8 mouse cellular contexts compared by ENCODE assay signal in the genomic region with DNA sequence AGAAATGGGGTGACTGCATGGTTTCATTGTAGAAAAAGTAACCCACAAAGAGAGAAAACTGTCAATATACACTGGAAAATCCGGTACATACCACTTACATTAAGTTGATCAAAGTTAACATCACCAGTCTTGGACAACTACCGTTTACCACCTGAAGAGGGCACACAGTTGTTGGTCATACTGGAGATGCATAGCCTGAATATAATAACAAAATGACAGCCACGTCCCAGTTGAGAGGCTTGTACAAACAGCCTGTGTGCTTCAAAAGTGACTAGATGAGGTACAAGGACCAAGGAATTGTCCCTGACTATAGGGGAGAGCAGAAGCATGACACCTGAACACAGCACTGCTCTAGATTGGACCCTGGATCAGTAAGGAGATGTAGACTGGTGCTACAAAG. TPM values are rescaled to one million over a fixed set of nuclear protein-coding genes. Genes with fewer than 3 reads are reported as not detected.
DNase-seq lines count a peak whose midpoint lies in the region; ATAC-seq and TF ChIP-seq lines count a peak whose summit lies in the region.

No protein-coding gene starts in this region.

- WGBS in hindbrain, embryonic 16.5 days = 67% methylated on average over 3 of the region's 3 CpGs
- WGBS in hindbrain, embryonic 13.5 days = 67% methylated on average over 3 of the region's 3 CpGs
- 74% methylated on average over 3 of the region's 3 CpGs for WGBS in forebrain, embryonic 11.5 days
- whole genome bisulfite sequencing in hindbrain, embryonic 10.5 days = 69% methylated on average over 3 of the region's 3 CpGs

- H3K4me3 ChIP-seq in hindbrain, embryonic 16.5 days (ENCODE audit: low read length) = no peak overlapping the region
- H3K4me3 ChIP-seq in hindbrain, embryonic 13.5 days = no peak overlapping the region
- H3K4me3 ChIP-seq in G1E (ENCODE audit: low read depth, low read length) = no peak overlapping the region
- H3K4me3 ChIP-seq in forebrain, embryonic 11.5 days (ENCODE audit: low read depth, low read length) = no peak overlapping the region
- H3K4me3 ChIP-seq in hindbrain, embryonic 10.5 days = no peak overlapping the region

- no peaks in the 10 kb centered on the region for H3K27me3 ChIP-seq in hindbrain, embryonic 16.5 days (replicated peaks; ENCODE audit: control insufficient read depth, insufficient read depth, low read length)
- no peaks in the 10 kb centered on the region for H3K27me3 ChIP-seq in hindbrain, embryonic 13.5 days
- H3K27me3 ChIP-seq in G1E (ENCODE audit: insufficient read depth, low read length) = no peaks in the 10 kb centered on the region
- no peaks in the 10 kb centered on the region for H3K27me3 ChIP-seq in forebrain, embryonic 11.5 days (ENCODE audit: control insufficient read depth, insufficient read depth, low read length)
- H3K27me3 ChIP-seq in hindbrain, embryonic 10.5 days (ENCODE audit: insufficient read depth, poor library complexity, severe bottlenecking) = no peaks in the 10 kb centered on the region

- H3K9ac ChIP-seq in hindbrain, embryonic 16.5 days (ENCODE audit: low read depth, low read length) = no peak overlapping the region
- no peak overlapping the region for H3K9ac ChIP-seq in hindbrain, embryonic 13.5 days
- H3K9ac ChIP-seq in forebrain, embryonic 11.5 days (ENCODE audit: low read length) = no peak overlapping the region

- peak; percentile 22; the same call in 1 of the 2 replicates for TF ChIP-seq CTCF in G1E (IDR thresholded peaks at IDR 0.05; ENCODE audit: low read depth, low read length)

- H3K4me1 ChIP-seq in hindbrain, embryonic 16.5 days (ENCODE audit: control insufficient read depth, insufficient read depth, low read depth, low read length) = no peaks in the 10 kb centered on the region
- H3K4me1 ChIP-seq in hindbrain, embryonic 13.5 days (replicated peaks) = no peaks in the 10 kb centered on the region
- H3K4me1 ChIP-seq in G1E (ENCODE audit: insufficient read depth, low read depth, low read length) = peaks cover 49% of the 10 kb centered on the region
- H3K4me1 ChIP-seq in forebrain, embryonic 11.5 days (replicated peaks; ENCODE audit: control insufficient read depth, insufficient read depth, low read length) = no peaks in the 10 kb centered on the region
- H3K4me1 ChIP-seq in hindbrain, embryonic 10.5 days (replicated peaks) = peaks cover 6% of the 10 kb centered on the region

- no peak overlapping the region for H3K4me2 ChIP-seq in hindbrain, embryonic 16.5 days (ENCODE audit: low read length)
- H3K4me2 ChIP-seq in hindbrain, embryonic 13.5 days = no peak overlapping the region
- no peak overlapping the region for H3K4me2 ChIP-seq in forebrain, embryonic 11.5 days (ENCODE audit: low read depth, low read length, severe bottlenecking)

- peak; percentile 37; the same call in 1 of the 2 replicates for ATAC-seq in hindbrain, embryonic 16.5 days
- ATAC-seq in hindbrain, embryonic 13.5 days (ENCODE audit: low FRiP score) = no peak
- no peak; the same call in 1 of the 2 replicates for ATAC-seq in G1E (ENCODE audit: extremely low read depth, insufficient number of reproducible peaks, low FRiP score, poor library complexity, severe bottlenecking)
- ATAC-seq in forebrain, embryonic 11.5 days (replicated peaks; ENCODE audit: low FRiP score) = no peak

- 0 out of 2 replicates have a peak, but pooled peaks cover 4% of the 10 kb centered on the region for H3K36me3 ChIP-seq in hindbrain, embryonic 16.5 days (ENCODE audit: control insufficient read depth, insufficient read depth, low read length)
- H3K36me3 ChIP-seq in hindbrain, embryonic 13.5 days = no peaks in the 10 kb centered on the region
- peaks cover 41% of the 10 kb centered on the region for H3K36me3 ChIP-seq in G1E (replicated peaks)
- H3K36me3 ChIP-seq in forebrain, embryonic 11.5 days (ENCODE audit: control insufficient read depth, insufficient read depth, low read length) = no peaks in the 10 kb centered on the region
- peaks cover 5% of the 10 kb centered on the region; the same call in 1 of the 2 replicates for H3K36me3 ChIP-seq in hindbrain, embryonic 10.5 days

- no peak for DNase-seq in G1E (ENCODE audit: low spot score)
- peak; percentile 51 for DNase-seq in cerebellum, adult 9-10 months
- peak; percentile 52 for DNase-seq in kidney, postnatal 14 days
- DNase-seq in naive thymus-derived CD4-positive, alpha-beta T cell, adult 2 months (ENCODE audit: low read depth) = peak; percentile 88
- no peak for DNase-seq in forebrain, embryonic 11.5 days (ENCODE audit: low spot score)
- DNase-seq in hindbrain, embryonic 10.5 days (ENCODE audit: low spot score) = no peak

- H3K9me3 ChIP-seq in hindbrain, embryonic 16.5 days (ENCODE audit: control insufficient read depth, low read length) = no peaks in the 10 kb centered on the region
- no peaks in the 10 kb centered on the region for H3K9me3 ChIP-seq in hindbrain, embryonic 13.5 days
- no peaks in the 10 kb centered on the region for H3K9me3 ChIP-seq in G1E (replicated peaks)
- H3K9me3 ChIP-seq in forebrain, embryonic 11.5 days (ENCODE audit: control insufficient read depth, low read length) = no peaks in the 10 kb centered on the region
- H3K9me3 ChIP-seq in hindbrain, embryonic 10.5 days = no peaks in the 10 kb centered on the region

- no peak overlapping the region for H3K27ac ChIP-seq in hindbrain, embryonic 16.5 days (ENCODE audit: low read depth, low read length)
- H3K27ac ChIP-seq in hindbrain, embryonic 13.5 days = no peak overlapping the region
- H3K27ac ChIP-seq in forebrain, embryonic 11.5 days (ENCODE audit: low read depth, low read length) = no peak overlapping the region
- H3K27ac ChIP-seq in hindbrain, embryonic 10.5 days = no peak overlapping the region

RNA-seq across cellular contexts. Expression of a gene that starts 34.0 kb away (rescaled TPM):
- 172 and 192 TPM in 2 replicates for polyA plus RNA-seq in hindbrain, embryonic 16.5 days (2015; fragmentation: Nextera tagmentation; extraction: Ambion mirVana)
- 110 and 119 TPM in 2 replicates for polyA plus RNA-seq in hindbrain, embryonic 13.5 days (2015; fragmentation: Nextera tagmentation; extraction: Ambion mirVana)
- total RNA-seq in G1E (2014; fragmentation: Nextera tagmentation) (418 and 451 TPM in 2 replicates), G1E (2017) (149 and 155 TPM in 2 replicates)
- polyA plus RNA-seq in G1E (2012) = 88.8 and 95.1 TPM in 2 replicates
- polyA plus RNA-seq in forebrain, embryonic 11.5 days (2014; fragmentation: Nextera tagmentation; extraction: Ambion mirVana) = 45.4 and 47.6 TPM in 2 replicates
- polyA plus RNA-seq in hindbrain, embryonic 10.5 days (2016; fragmentation: Nextera tagmentation; extraction: Ambion mirVana) = 43.3 and 44.1 TPM in 2 replicates

Comparison
In these comparisons a context has a peak if more than half of its experiments do, and no peak if none do; other contexts are left out.
1. DNase-seq: peak in cerebellum, adult 9-10 months (single experiment), kidney, postnatal 14 days (single experiment) and naive thymus-derived CD4-positive, alpha-beta T cell, adult 2 months (single experiment); none in G1E (single experiment), forebrain, embryonic 11.5 days (single experiment) and hindbrain, embryonic 10.5 days (single experiment).